Mouse (Mus musculus) B cell, adult 2 months (primary cell): Measurements from ENCODE around the gene Zfp456.
"Not testable (repeated sequence)": the region's sequence is repeated elsewhere in the genome, so short reads cannot be mapped to it uniquely, and the experiment has no call there.

Experiments
- DNase-seq, 2 experiments: peaks; one replicate each; pipeline ENCODE4 v3.0.0; 2022

The Zfp456 gene

DNA sequence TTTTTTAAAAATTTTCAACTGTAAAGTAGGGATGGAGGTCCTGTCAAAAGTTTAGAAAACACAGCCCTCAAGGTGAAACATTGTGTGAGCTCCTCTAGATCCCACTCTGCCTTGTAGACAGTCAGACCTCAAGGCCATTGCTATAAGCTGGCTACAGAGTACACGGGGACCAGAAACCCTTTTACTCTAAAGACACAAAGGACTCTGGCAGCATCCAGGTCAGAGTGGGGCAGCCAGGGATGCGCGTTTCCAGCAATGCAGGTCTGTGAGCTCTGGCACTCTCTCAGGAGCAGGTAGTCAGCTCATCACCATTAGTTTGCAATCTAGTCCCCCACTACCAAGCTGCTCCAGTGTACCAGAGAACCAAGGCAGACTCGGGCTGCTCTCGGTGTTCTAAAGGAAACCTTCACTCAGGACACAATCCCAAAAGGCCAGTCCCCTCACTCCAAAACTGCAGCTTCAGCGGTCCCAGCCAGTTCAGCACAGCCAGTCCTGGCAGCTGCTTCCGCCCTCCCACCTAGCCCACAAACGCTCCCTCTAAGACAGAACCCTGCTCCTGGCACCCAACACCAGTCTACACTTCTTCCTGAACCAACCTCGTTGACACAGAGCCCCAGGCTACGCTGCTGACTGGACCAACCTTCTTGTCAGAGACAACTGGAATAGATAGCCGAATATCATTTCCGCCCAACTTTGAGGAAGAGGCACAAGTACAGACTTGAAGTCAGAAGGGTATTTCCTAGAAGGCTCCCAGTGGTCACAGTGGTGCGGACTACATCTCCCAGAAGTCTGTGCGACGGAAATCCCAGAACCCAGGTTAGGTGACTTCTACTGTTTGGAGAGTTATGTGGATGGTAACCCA, at the start of gene Zfp456, which contains the start of gene Gm28041:
Gene Zfp456 (minus strand): TSS at position 761 of the 862 bp plus-strand sequence.
Gene Gm28041 (minus strand): TSS at position 684 of the 862 bp plus-strand sequence.
- DNase-seq = peak; percentile 85 to 87

DNA sequence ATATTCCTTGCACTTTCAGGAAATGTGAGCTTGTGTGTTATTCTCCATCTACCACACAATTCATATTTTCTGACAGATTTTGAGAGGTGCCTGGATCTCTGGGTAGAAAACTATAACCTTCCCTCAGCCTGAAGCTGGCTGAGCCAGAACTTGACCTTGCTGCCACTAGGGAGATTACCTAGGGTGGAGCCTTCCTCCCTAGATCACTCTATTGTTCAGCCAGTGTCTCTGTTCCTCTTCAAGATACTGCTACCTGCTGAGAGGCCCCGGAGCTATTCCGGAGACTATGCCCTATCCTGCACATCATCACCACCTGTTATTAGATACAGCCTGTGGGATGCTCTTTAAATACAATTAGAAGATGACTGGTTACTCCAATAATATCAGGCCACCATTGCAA, 46.9 kb upstream of the Zfp456 start:
- not testable (repeated sequence) for DNase-seq

DNA sequence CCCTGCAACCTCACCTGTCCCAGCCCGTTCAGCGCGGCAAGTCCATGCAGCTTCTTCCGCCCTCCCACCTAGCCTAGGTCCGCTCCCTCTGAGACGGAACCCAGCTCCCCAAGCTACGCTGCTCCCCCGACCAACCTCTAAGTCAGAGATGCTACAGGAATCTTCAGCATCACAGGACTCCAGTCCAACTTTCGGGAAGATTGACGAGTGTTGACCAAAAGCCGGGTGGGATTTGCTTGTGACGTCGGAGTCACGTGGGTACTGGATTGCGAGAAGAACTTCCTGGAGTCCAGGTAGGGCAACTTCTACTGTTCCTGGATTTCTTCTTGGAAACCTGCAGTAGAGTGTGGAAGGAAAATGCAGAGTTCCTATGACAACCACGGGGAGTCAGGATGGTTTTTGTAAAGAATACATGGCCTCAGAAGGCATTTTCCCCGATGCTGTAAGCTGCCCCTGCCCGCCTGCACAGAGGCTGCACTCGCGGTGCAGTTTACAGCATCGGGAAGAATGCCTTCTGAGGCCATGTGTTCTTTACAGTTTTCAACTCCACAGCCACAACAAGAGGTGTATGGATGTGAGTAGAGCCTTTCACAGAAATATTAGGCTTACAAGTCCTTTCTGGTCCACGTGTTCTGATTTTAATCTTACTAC, 45.7 kb upstream of the Zfp456 start, which contains the start of gene Zfp459:
Gene Zfp459 (minus strand): TSS at position 212 of the 651 bp plus-strand sequence.
- DNase-seq = peak; percentile 50 to 59

DNA sequence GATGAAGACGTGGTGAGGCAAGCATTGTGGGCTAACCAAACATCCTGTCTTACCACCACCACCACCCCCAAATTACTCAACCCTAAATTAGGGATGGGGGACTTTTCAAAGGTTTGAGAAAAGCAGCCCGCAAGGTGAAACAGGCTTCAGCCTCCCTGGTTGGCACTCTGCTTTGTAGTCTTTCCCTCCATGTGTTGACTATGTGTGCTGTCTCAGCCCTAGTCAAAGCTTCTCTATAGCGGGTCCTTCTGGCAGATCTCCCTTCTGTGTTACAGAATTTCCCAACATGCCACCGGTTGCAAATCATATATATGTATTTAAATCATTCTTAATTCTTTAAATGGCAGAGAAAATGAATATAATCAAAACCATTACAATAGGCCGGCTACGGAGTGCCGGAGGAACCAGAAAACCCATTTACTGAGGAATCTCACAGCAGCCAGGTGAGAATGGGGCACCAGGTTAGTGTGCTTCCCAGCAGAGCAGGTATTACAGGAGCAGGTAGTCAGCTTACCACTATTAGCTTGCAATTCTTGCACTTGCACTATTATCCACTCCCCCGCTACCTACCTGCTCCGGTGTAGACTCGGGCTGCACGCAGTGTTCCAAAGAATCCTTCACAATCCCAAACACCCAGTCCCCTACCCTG, 45.1 kb upstream of the Zfp456 start:
- DNase-seq = no peak

DNA sequence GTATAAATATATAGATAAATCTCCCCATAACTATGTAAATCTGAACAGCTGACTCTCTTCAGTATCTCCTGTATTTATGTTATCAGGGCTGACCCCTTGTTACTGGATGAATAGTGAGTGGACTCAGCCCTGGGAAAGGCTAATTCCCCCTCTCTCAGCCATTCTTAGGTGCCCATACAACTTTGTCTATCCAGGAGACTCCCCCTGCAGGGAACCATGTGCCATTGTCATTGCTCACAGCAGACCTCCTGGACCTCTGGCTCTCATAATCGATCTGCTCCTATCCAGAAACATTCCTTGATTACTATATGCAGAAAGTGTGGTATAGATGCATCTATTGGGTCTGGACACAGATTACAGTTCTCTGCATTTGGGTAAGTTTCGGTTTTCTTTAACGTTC, 41.2 kb upstream of the Zfp456 start:
- DNase-seq = no peak

DNA sequence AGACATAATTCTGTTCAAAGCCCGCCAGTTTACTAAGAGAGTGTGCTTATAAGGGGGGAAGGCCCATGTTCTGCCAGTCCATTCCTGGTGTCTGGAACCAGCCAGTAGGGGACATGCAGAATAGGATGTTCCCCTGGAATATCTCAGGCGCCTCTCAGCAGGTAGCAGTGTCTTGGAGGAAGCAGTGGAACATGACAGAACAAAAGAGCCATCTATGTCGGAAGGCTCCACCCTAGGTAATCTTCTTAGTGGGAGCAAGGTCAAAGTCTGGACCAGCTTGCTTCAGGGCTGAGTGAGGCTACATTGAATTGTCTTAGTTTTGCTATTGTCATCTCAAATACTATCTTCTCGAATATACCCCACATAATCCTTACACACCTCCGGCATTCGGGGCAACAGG, 40.1 kb upstream of the Zfp456 start:
- DNase-seq = no peak

DNA sequence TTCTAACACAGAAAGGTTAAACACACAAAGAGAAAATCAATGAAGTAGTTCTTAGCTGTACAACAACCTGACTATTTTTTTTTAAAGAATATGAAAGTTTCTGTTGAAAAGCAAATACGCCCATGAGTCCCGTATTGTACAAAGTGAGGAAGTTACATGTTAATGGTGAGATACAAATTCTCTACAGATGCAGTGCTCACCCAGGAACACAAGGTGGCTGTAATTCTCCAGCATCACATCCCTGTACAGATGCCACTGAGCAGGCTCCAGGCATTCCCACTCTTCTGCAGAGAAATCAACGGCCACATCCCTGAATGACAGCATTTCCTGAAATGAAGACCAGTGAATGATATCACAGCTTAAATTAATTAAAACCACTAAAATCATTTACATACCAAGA, 38.0 kb upstream of the Zfp456 start:
- DNase-seq = not testable (repeated sequence)

DNA sequence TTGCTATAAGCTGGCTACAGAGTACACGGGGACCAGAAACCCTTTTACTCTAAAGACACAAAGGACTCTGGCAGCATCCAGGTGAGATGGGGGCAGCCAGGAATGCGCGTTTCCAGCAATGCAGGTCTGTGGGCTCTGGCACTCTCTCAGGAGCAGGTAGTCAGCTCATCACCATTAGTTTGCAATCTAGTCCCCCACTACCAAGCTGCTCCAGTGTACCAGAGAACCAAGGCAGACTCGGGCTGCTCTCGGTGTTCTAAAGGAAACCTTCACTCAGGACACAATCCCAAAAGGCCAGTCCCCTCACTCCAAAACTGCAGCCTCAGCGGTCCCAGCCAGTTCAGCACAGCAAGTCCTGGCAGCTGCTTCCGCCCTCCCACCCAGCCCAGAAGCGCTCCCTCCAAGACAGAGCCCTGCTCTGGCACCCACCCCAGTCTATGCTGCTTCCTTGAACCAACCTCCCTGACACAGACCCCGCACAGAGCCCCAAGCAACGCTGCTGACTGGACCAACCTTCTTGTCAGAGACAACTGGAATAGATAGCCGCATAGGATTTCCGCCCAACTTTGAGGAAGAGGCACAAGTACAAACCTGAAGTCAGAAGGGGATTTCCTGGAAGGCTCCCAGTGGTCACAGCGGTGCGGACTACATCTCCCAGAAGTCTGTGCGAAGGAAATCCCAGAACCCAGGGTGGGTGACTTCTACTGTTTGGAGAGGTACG, 23.7 kb upstream of the Zfp456 start, which contains the start of gene Zfp429:
Gene Zfp429 (minus strand): TSS at position 637 of the 721 bp plus-strand sequence.
- peak; percentile 79 to 83 for DNase-seq

DNA sequence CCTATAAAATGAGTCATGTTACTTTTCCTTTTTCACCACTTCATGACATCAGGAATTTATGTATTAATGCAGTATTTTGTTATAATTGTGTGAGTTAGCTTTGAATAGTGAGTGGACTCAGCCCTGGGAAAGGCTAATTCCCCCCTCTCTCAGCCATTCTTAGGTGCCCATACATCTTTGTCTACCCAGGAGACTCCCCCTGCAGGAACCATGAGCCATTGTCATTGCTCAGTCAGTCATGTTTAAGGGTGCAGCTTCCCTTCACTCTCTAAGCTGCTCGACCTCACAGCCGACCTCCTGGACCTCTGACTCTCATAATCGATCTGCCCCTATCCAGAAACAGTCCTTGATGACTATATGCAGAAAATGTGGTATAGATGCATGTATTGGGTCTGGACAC, 645 bp upstream of the Zfp456 start:
- peak in 1 of 2 experiments; percentile 8 for DNase-seq

DNA sequence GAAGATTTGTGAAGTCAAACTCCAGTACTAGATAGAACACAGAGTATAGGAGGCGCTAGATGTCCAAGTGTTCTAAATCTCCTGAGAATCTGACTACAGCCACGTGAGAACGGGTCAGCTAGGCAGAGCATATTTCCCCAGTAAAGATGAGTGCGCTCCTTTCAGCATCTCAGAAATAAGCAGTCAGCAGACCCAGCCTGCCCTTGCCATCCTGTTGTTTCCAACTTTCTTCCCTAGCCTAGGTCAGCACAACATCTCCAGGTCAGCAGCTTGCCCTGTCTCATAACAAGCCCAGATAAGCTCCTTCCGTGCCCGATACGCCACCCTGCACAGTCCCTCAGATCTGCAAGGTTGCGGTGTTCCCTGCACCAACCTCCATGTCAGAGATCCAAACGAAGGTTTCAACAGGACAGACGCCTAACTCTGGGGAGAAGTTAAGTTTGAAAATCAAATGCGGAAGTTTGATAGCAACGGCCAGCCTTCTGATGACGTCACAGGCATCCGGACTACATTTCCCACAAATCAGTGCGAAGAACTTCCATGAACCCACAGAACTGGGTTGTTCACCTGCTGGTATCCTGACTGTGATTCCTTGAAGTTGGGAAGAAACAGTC, 15.4 kb downstream of the Zfp456 start, which contains the start of the genes Gm28044 and Zfp953:
Gene Gm28044 (minus strand): TSS at position 406 of the 614 bp plus-strand sequence.
Gene Zfp953 (minus strand): TSS at position 475 of the 614 bp plus-strand sequence.
- DNase-seq = peak; percentile 95

DNA sequence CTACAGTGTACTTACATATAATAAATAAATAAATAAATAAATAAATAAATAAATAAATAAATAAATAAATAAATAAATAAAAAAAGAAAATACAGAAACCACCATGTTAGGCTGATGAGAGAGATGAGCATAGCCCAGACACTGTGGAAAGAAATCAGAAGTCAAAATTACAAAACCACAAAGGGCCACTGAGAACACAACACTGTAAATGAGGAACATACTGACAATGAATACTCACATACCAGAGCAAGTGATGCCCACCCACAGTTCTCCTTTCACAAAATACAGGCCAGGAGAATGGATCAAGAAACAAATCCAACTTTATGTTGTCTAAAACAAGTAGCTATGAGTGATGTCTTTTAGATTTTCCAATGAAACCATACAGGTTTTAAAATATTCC, 23.8 kb downstream of the Zfp456 start:
- DNase-seq = no peak

DNA sequence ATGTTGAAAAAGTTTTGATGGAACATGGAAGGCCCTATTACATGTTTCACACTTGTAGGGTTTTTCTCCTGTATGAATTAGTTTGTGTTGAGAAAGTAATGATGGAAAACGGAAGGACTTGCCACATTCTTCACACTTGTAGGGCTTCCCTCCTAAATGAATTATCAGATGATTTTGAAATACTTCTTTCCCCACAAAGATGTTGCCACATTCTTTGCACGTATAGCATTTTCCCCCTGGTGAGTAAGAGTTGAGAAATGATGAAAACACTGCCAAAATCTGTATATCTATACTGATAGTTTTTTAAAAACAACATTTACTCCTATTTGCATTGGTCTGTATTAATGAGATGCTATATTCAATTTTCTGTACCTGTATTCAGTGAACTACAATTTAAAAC, 32.2 kb downstream of the Zfp456 start:
- DNase-seq = no peak

DNA sequence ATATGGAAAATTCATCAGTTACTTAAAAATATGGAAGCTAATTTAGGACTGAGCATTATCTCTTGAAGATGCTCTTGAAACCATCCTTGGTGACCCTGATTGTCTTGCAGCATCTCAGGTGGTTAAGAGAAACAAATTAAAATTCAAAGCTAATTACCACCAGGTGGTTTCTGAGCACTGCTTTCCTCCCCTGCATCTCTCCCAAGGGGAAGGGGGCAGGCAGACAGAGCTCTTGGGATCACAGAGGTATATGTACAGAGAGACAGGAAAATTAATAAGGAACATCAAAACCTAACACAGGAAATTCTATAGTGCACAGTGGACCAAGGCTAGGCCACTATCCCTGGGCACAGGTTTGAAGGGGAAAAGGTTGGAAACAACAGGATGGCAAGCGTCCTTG, 42.7 kb downstream of the Zfp456 start:
- peak in 1 of 2 experiments; percentile 1 for DNase-seq

DNA sequence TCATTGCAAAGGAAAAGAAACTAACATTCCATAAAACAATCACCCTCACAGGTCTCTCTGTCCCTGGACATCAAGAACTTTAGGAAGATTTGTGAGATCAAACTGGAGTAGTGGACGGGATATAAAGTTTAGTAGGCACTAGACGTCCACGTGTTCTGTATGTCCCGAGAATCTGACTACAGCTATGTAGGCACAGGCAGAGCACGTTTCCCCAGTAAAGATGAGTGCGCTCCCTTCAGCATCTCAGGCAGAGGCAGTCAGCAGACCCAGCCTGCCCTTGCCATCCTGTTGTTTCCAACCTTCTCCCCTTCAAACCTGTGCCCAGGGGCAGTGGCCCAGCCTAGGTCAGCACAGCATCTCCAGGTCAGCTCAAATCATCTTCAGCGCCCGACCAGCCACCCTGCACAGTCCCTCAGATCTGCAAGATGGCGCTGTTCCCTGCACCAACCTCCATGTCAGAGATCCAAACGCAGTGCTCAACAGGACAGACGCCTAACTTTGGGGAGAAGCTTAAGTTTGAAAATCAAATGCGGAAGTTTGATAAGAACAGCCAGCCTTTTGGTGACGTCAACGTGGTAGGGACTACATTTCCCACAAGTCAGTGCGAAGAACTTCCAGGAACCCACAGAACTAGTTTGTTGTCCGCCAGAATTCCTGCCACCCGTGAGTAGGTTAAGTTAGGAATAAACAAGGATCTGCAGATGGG, 43.4 kb downstream of the Zfp456 start, which contains the start of gene Zfp595:
Gene Zfp595 (minus strand): TSS at position 552 of the 706 bp plus-strand sequence.
- peak; percentile 88 to 90 for DNase-seq
